Mouse (Mus musculus) forebrain, embryonic 14.5 days (tissue): ENCODE data around the gene Kdm7a. TPM values are rescaled to one million over a fixed set of nuclear protein-coding genes. Genes with fewer than 3 reads are reported as not detected.

Experiments
- polyA plus RNA-seq: library from polyadenylated mRNA; unstranded; fragments of >200 nt; fragmentation: Nextera tagmentation; extraction: Ambion mirVana; gene quantifications from 2 replicates; pipeline ENCODE4 v1.2.1, GENCODE M21; 2014

Gene Kdm7a
- polyA plus RNA-seq, 1 experiment from 2014 or later: 4.7 TPM

Other genes starting within 250 kb of the Kdm7a start
- 2.3 TPM in 2 replicates for gene Parp12, start 88.4 kb downstream of the Kdm7a start, polyA plus RNA-seq
- 60.0 and 60.2 TPM in 2 replicates for gene Slc37a3, start 170.9 kb upstream of the Kdm7a start, polyA plus RNA-seq
- 0.22 and 0.32 TPM in 2 replicates for gene Rab19, start 174.4 kb upstream of the Kdm7a start, polyA plus RNA-seq
- gene Mkrn1, start 213.7 kb upstream of the Kdm7a start, polyA plus RNA-seq: 230 and 234 TPM in 2 replicates